Mouse (Mus musculus): ENCODE data around the gene Grhl1. TPM values are rescaled to one million over a fixed set of nuclear protein-coding genes. Genes with fewer than 3 reads are reported as not detected.

Grhl1 gene
- polyA plus RNA-seq, 1 experiment from 2014 or later = 0.54 TPM

DNA sequence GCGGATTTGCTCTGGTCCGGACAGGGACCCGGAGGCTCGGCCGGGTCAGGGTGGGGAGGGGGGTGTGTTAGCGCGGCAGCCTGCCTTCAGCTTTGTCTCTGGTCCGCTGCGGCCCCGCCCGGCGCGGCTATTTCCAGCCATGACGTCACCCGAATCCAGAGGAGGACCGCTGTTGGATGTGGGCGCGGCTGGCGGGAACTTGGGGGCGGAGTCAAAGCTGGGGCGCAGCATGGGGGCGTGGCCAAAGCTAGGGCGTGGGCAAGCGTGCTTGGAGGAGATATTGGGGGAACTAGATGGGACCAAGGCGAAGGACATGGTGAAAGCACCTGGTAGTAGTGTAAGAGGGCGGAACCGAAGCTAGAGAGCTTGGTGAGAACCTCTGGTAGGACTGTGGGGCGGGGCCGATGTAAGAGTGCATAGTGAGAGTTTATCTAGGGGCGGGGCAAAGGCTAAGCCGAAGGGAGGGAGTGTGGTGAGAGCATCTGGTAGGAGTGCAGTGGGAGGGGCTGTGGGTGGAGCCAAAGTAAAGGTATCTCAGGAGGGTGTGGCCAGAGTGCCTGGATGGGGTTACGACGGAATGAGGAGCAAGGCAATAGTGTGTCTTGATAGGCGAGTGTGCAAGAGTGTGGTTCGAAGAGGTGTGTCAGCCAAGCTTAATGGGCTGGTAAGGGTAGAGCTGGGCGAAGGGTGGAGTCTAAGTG, 79.7 kb downstream of the Grhl1 start:
- Histone ChIP-seq H3K9me3 (replicated peaks) (no peaks in the 10 kb centered on the region), H3K27ac (peak overlapping the region; percentile 91), H3K27me3 (no peaks in the 10 kb centered on the region), H3K4me3 (peak overlapping the region; percentile 88), H3K4me1 (peaks cover 31% of the 10 kb centered on the region), H3K4me2 (peak overlapping the region; percentile 75), H3K9ac (peak overlapping the region; percentile 88), H3K36me3 (ENCODE audit: poor library complexity, severe bottlenecking) (peaks cover 34% of the 10 kb centered on the region)
- 1% methylated on average over 34 of the region's 36 CpGs for WGBS
- peak; percentile 83 for ATAC-seq

DNA sequence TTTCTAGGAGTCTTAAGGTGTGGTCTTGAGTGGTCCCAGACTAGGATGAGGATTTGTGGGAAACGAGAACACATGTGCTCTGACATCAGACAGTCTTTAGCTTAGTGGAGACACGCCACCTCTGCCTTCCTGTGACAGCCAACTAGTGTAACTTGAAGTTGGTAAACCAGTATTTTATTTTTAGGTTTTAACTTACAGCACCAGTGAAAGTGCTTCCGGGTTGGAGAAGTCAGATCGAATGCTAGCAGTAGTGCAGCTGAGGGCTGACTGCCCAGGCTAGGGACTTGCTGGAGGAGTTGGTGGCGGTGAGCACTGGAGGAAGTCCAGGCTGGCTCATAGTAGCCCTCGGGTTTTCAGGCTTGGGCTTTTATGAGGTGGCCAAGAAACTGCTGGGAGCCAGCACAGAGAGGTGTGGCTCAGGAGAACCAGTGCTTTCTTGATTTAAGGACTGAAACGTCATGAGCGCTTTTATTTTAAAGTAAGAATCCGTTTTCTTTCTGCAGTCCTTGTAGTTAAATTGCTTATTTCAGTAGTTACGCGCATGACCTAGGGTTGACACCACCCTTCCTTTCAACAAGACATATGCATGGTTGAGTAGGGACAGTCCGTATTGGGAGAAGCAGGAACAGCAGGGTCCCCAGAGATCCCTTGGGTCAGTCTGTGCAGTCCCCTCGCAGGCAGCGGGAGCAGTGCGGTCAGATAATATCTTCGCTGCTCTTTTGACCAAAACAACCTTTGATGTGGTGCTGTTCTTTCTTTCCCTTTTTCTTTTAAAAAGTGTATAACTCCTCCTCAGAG, 82.2 kb downstream of the Grhl1 start:
- Histone ChIP-seq H3K4me1 (peaks cover 37% of the 10 kb centered on the region), H3K9ac (no peak overlapping the region), H3K27ac (no peak overlapping the region), H3K4me2 (no peak overlapping the region), H3K9me3 (replicated peaks) (no peaks in the 10 kb centered on the region), H3K36me3 (ENCODE audit: poor library complexity, severe bottlenecking) (peaks cover 51% of the 10 kb centered on the region), H3K4me3 (no peak overlapping the region), H3K27me3 (no peaks in the 10 kb centered on the region)
- no peak for ATAC-seq
- WGBS = 89% methylated on average over 16 of the region's 16 CpGs

- H3K36me3 ChIP-seq (ENCODE audit: poor library complexity, severe bottlenecking) = peaks cover 66% of the 10 kb centered on the region
- peak overlapping the region; percentile 17; the same call in 1 of the 2 replicates for H3K9ac ChIP-seq
- no peaks in the 10 kb centered on the region for H3K27me3 ChIP-seq
- H3K27ac ChIP-seq = no peak overlapping the region
- peaks cover 30% of the 10 kb centered on the region for H3K4me1 ChIP-seq
- H3K4me3 ChIP-seq = no peak overlapping the region
- 76% methylated on average over 3 of the region's 3 CpGs for WGBS
- H3K9me3 ChIP-seq (replicated peaks) = no peaks in the 10 kb centered on the region
- no peak for ATAC-seq
- H3K4me2 ChIP-seq = peak overlapping the region; percentile 8; the same call in 1 of the 2 replicates
These were observed 84.4 kb downstream of the Grhl1 start for GRCm38 (mm10) chr12:24656436-24656835.

- WGBS = 92% methylated on average over 4 of the region's 4 CpGs
These were observed 86.9 kb downstream of the Grhl1 start for GRCm38 (mm10) chr12:24658998-24659397.

DNA sequence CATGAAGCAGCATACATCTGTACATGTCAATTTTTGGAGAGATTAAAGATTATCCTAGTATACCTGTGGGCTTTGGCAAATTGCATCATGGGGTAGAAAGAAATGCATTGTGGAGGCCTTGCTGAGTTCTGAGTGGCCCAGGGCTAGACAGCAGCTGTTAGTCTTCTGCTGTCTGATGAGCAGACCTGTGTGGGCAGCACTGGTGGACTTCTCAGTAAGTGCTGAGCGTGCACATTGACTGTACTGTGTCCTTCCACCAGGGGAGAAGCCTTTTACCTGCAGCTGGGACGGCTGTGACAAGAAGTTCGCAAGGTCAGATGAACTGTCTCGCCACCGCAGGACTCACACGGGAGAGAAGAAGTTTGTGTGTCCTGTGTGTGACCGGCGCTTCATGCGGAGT, 87.8 kb downstream of the Grhl1 start:
- Histone ChIP-seq H3K27ac (no peak overlapping the region), H3K4me3 (no peak overlapping the region), H3K36me3 (ENCODE audit: poor library complexity, severe bottlenecking) (peaks cover 63% of the 10 kb centered on the region), H3K4me1 (peaks cover 16% of the 10 kb centered on the region), H3K4me2 (no peak overlapping the region), H3K9me3 (replicated peaks) (no peaks in the 10 kb centered on the region), H3K9ac (no peak overlapping the region), H3K27me3 (no peaks in the 10 kb centered on the region)
- WGBS = 91% methylated on average over 9 of the region's 9 CpGs
- ATAC-seq = no peak

More at GRCm38 (mm10) chr12:24658998-24659397, 86.9 kb downstream of the Grhl1 start:
- H3K9me3 ChIP-seq (replicated peaks) = no peaks in the 10 kb centered on the region
- H3K27me3 ChIP-seq = no peaks in the 10 kb centered on the region
- ATAC-seq = no peak
- no peak overlapping the region for H3K9ac ChIP-seq
- no peak overlapping the region for H3K4me3 ChIP-seq
- peaks cover 72% of the 10 kb centered on the region for H3K36me3 ChIP-seq (ENCODE audit: poor library complexity, severe bottlenecking)
- no peak overlapping the region for H3K27ac ChIP-seq
- peaks cover 16% of the 10 kb centered on the region for H3K4me1 ChIP-seq
- H3K4me2 ChIP-seq = no peak overlapping the region

- H3K4me1 ChIP-seq = peaks cover 13% of the 10 kb centered on the region
- WGBS = 88% methylated on average over 4 of the region's 4 CpGs
- H3K27me3 ChIP-seq = no peaks in the 10 kb centered on the region
- peaks cover 51% of the 10 kb centered on the region for H3K36me3 ChIP-seq (ENCODE audit: poor library complexity, severe bottlenecking)
- no peak overlapping the region for H3K27ac ChIP-seq
- H3K9ac ChIP-seq = no peak overlapping the region
- no peak overlapping the region for H3K4me3 ChIP-seq
- ATAC-seq = no peak
- no peak overlapping the region for H3K4me2 ChIP-seq
- no peaks in the 10 kb centered on the region for H3K9me3 ChIP-seq (replicated peaks)
These were observed 89.0 kb downstream of the Grhl1 start for GRCm38 (mm10) chr12:24661100-24661499.

DNA sequence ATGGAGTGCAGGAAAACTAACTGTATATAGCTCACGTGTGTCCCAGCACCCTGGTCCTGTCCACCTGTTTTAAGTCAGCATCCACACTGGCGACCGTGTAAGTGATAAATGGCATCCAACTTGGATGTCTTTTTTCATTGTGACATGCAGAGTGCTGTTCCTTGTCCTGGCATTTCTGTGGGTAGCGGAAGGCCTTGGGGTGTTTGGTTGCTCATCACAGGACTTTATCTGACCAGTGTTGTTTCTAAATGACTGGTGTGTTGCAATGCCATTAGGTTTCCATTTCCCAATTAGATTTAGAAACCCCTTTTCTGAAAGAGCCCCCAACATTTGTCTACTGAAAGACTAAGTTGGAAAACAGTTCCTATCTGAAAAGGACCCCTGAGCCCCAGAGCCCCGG, 90.0 kb downstream of the Grhl1 start:
- ATAC-seq = no peak
- Histone ChIP-seq H3K9me3 (replicated peaks) (no peaks in the 10 kb centered on the region), H3K4me1 (peaks cover 3% of the 10 kb centered on the region; the same call in 1 of the 2 replicates), H3K27ac (no peak overlapping the region), H3K9ac (no peak overlapping the region), H3K4me3 (no peak overlapping the region), H3K36me3 (ENCODE audit: poor library complexity, severe bottlenecking) (peaks cover 42% of the 10 kb centered on the region), H3K27me3 (no peaks in the 10 kb centered on the region), H3K4me2 (no peak overlapping the region)
- WGBS = 89% methylated on average over 5 of the region's 5 CpGs

Other genes starting within 250 kb of the Grhl1 start
- 33.4 and 38.6 TPM in 2 replicates for gene Taf1b, start 73.9 kb upstream of the Grhl1 start, polyA plus RNA-seq (2015; fragmentation: Nextera tagmentation; extraction: Ambion mirVana)
- gene Klf11, start 79.0 kb downstream of the Grhl1 start, polyA plus RNA-seq (2015; fragmentation: Nextera tagmentation; extraction: Ambion mirVana) = 11.2 and 13.1 TPM in 2 replicates
- 0.45 and 0.58 TPM in 2 replicates for gene Cys1, start 109.5 kb downstream of the Grhl1 start, polyA plus RNA-seq (2015; fragmentation: Nextera tagmentation; extraction: Ambion mirVana)
- 405 and 421 TPM in 2 replicates for gene Rrm2, start 136.0 kb downstream of the Grhl1 start, polyA plus RNA-seq (2015; fragmentation: Nextera tagmentation; extraction: Ambion mirVana)